Mouse (Mus musculus): ENCODE data around the gene Epb41l4b.

Epb41l4b gene

GRCm38 (mm10) chr4:57066936-57067335, 76.3 kb downstream of the Epb41l4b start:
- DNase-seq (ENCODE audit: extremely low read depth, low read depth, low spot score): no peak

GRCm38 (mm10) chr4:57065273-57065672, 78.0 kb downstream of the Epb41l4b start:
- no peak for DNase-seq (ENCODE audit: extremely low read depth, low read depth, low spot score)

- DNase-seq (ENCODE audit: extremely low read depth, low read depth, low spot score): no peak
Observed at GRCm38 (mm10) chr4:57064830-57065229, 78.4 kb downstream of the Epb41l4b start.

- DNase-seq (ENCODE audit: extremely low read depth, low read depth, low spot score): no peak
Observed at GRCm38 (mm10) chr4:57060319-57060831, 82.9 kb downstream of the Epb41l4b start.

- DNase-seq (ENCODE audit: extremely low read depth, low read depth, low spot score): no peak
Observed at GRCm38 (mm10) chr4:57058623-57059022, 84.6 kb downstream of the Epb41l4b start.

GRCm38 (mm10) chr4:57057637-57058036, 85.6 kb downstream of the Epb41l4b start:
- DNase-seq (ENCODE audit: extremely low read depth, low read depth, low spot score): no peak

- no peak for DNase-seq (ENCODE audit: extremely low read depth, low read depth, low spot score)
Observed at GRCm38 (mm10) chr4:57055635-57056034, 87.6 kb downstream of the Epb41l4b start.

GRCm38 (mm10) chr4:57049281-57049921, 93.8 kb downstream of the Epb41l4b start:
- DNase-seq (ENCODE audit: extremely low read depth, low read depth, low spot score): no peak

- no peak for DNase-seq (ENCODE audit: extremely low read depth, low read depth, low spot score)
Observed at GRCm38 (mm10) chr4:57048566-57048965, 94.7 kb downstream of the Epb41l4b start.

- no peak for DNase-seq (ENCODE audit: extremely low read depth, low read depth, low spot score)
Observed at GRCm38 (mm10) chr4:57046160-57046571, 97.1 kb downstream of the Epb41l4b start.

GRCm38 (mm10) chr4:57043621-57044020, 99.6 kb downstream of the Epb41l4b start:
- no peak for DNase-seq (ENCODE audit: extremely low read depth, low read depth, low spot score)

GRCm38 (mm10) chr4:57041661-57042060, 101.6 kb downstream of the Epb41l4b start:
- no peak for DNase-seq (ENCODE audit: extremely low read depth, low read depth, low spot score)

GRCm38 (mm10) chr4:57041211-57041610, 102.0 kb downstream of the Epb41l4b start:
- no peak for DNase-seq (ENCODE audit: extremely low read depth, low read depth, low spot score)

GRCm38 (mm10) chr4:57040481-57040880, 102.8 kb downstream of the Epb41l4b start:
- no peak for DNase-seq (ENCODE audit: extremely low read depth, low read depth, low spot score)

- DNase-seq (ENCODE audit: extremely low read depth, low read depth, low spot score): no peak
Observed at GRCm38 (mm10) chr4:57039127-57040031, 103.9 kb downstream of the Epb41l4b start.

- no peak for DNase-seq (ENCODE audit: extremely low read depth, low read depth, low spot score)
Observed at GRCm38 (mm10) chr4:57037554-57037953, 105.7 kb downstream of the Epb41l4b start.

- no peak for DNase-seq (ENCODE audit: extremely low read depth, low read depth, low spot score)
Observed at GRCm38 (mm10) chr4:57034169-57034568, 109.1 kb downstream of the Epb41l4b start.

GRCm38 (mm10) chr4:57031440-57031839, 111.8 kb downstream of the Epb41l4b start:
- DNase-seq (ENCODE audit: extremely low read depth, low read depth, low spot score): no peak

- no peak for DNase-seq (ENCODE audit: extremely low read depth, low read depth, low spot score)
Observed at GRCm38 (mm10) chr4:57027954-57028353, 115.3 kb downstream of the Epb41l4b start.

GRCm38 (mm10) chr4:57023527-57023926, 119.7 kb downstream of the Epb41l4b start:
- DNase-seq (ENCODE audit: extremely low read depth, low read depth, low spot score): no peak

GRCm38 (mm10) chr4:57021288-57021687, 121.9 kb downstream of the Epb41l4b start:
- no peak for DNase-seq (ENCODE audit: extremely low read depth, low read depth, low spot score)

- no peak for DNase-seq (ENCODE audit: extremely low read depth, low read depth, low spot score)
Observed at GRCm38 (mm10) chr4:57017229-57017628, 126.0 kb downstream of the Epb41l4b start.

All from fat pad, adult 2 months (tissue).